Mouse (Mus musculus) liver, postnatal 0 days (tissue): ENCODE results near the gene Srgap1.

Experiments used
- CTCF ChIP-seq: sonication (generic); IDR thresholded peaks from 2 replicates; pipeline ENCODE4 v1.5.1; 2016; ENCODE audit warnings: antibody characterized with exemption, low read depth
- EP300 ChIP-seq: IDR thresholded peaks from 2 replicates; pipeline ENCODE4 v1.6.1; 2016; ENCODE audit warnings: antibody characterized with exemption, low read depth, mild to moderate bottlenecking

DNA sequence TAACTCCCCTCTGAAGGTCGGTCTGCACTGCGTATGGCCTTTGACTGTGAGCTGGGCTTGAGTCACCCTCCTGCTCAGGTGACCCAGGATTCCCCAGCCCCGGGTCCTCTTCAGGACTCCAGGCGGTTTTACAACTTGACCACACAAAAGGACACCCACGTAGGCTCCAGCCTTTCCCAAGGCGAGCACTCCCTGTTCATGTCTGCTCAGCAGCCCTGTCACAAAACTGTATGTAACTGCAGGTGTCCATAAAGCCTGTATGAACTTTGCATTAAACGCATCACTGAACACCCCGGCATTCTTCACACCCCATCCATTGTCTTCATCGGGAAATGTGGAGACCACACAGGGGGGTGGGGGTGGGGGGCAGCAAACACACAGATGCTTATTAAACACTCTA is 1.2 kb downstream of the Srgap1 start:
- TF ChIP-seq CTCF (no peak), EP300 (no peak)
